Mouse (Mus musculus): ENCODE measurements around the gene Dnah8. TPM values are rescaled to one million over a fixed set of nuclear protein-coding genes. Genes with fewer than 3 reads are reported as not detected.
"Not testable (repeated sequence)": the region's sequence is repeated elsewhere in the genome, so short reads cannot be mapped to it uniquely, and the experiment has no call there.

Dnah8 gene
- polyA plus RNA-seq, 1 experiment = 2.3 TPM

DNA sequence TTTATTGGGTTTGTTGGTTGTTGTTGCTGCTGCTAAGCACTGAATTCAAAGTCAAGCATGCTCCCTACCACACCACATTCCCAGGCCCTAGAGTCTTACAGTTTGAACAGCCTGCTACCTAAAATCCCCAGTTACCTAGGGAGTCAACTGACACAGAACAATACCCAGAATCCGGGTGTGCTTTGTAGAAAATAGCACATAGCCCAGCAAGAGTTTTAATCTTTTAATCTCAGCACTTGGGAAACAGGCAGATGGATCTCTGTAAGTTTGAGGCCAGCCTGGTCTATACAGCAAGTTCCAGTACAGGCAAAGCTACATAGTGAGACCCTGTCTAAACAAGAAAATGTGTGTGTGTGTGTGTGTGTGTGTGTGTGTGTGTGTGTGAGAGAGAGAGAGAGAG lies 13.4 kb upstream of the Dnah8 start:
- no peak for DNase-seq (ENCODE audit: low read depth)
- TF ChIP-seq CTCF (IDR thresholded peaks at IDR 0.05; ENCODE audit: borderline replicate concordance, extremely low read depth, insufficient read depth, insufficient read length) (no peak), POLR2A (IDR thresholded peaks at IDR 0.05; ENCODE audit: borderline replicate concordance, extremely low read depth, insufficient read depth, insufficient read length, poor library complexity, severe bottlenecking) (no peak)

DNA sequence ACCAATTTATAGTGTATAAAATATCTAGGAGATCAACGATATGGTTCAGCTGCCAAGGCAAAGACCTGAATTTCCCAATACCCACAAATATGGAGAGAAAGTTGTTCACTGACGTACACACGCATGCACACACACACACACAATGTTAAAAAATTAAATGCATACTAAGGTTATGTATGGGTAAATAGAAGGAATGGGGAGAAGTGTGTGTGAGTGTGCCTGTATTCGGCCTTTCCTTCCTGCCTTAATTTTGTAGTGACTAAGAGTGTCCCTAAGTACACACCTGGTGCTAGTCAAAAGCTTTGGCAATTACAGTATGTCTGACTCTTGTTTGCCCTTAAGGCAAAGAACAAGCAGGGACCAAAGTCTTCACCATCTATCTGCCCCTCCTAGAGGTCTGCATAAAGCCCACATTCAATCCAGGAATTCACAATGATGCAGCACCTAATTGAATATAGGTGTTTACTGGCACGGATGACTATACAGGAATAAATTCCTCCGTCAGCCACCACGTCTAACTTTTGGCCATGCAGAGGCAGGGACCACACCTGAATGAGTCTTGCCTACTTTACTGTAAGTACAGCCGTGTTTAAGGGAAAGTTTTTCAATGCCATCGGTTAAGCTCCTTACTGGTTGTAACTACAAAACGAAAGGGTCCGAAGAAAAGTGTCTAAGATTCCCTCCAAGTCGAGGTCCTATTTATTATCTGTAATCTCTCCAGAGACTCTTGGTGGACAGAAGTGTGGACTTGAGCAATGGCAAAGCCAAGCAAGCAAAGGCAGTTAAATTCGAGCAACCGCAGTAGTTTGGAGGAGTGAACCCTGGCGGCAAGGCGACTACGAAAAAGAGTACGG lies 12.7 kb upstream of the Dnah8 start:
- TF ChIP-seq CTCF (IDR thresholded peaks at IDR 0.05; ENCODE audit: borderline replicate concordance, extremely low read depth, insufficient read depth, insufficient read length) (no peak), POLR2A (IDR thresholded peaks at IDR 0.05; ENCODE audit: borderline replicate concordance, extremely low read depth, insufficient read depth, insufficient read length, poor library complexity, severe bottlenecking) (no peak)
- DNase-seq (ENCODE audit: low read depth) = no peak

DNA sequence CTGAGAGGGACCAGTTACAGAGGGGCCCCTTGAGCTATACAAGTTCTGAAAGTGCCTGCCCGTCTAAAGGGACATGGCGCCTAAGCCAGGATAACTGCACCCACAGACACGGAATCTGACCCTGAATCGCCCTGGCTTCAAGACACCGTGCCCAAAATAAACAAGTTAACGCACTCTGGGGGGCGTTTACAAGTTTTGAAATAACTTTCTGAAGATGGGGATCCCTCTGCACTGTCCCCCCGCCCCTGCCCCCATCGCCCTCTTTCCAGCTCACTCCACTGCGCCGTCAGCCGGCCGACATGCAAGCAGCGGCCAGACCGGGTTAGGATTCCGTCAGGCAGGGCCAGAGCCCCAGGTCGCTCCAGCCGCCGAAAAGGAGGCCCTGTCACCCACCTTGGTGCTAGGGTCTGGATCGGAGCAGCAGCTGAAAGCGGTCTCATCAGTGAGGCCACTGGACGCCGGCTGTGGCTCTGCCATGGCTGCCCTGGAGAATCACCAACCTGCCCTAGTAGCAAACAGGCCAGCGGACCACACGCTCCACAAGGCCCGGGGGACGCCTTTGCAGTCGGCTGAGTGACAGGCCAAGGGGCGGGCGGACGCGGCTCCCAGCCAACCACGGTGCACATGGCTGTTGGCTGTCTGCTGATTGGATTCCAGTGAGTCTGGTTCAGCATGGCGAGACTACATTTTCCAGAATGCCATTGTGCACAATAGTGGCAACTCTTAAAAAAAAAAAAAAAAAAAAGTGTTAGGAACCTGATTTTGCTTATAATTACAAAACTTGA lies 11.9 kb upstream of the Dnah8 start:
- peak; percentile 99 for DNase-seq (ENCODE audit: low read depth)
- peak; percentile 20; the same call in 1 of the 2 replicates for TF ChIP-seq POLR2A (IDR thresholded peaks at IDR 0.05; ENCODE audit: borderline replicate concordance, extremely low read depth, insufficient read depth, insufficient read length, poor library complexity, severe bottlenecking)
- TF ChIP-seq CTCF (IDR thresholded peaks at IDR 0.05; ENCODE audit: borderline replicate concordance, extremely low read depth, insufficient read depth, insufficient read length) = no peak

GRCm38 (mm10) chr17:30613350-30613749 lies 10.8 kb upstream of the Dnah8 start:
- no peak for TF ChIP-seq POLR2A (IDR thresholded peaks at IDR 0.05; ENCODE audit: borderline replicate concordance, extremely low read depth, insufficient read depth, insufficient read length, poor library complexity, severe bottlenecking)
- no peak for TF ChIP-seq CTCF (IDR thresholded peaks at IDR 0.05; ENCODE audit: borderline replicate concordance, extremely low read depth, insufficient read depth, insufficient read length)
- DNase-seq (ENCODE audit: low read depth) = no peak

DNA sequence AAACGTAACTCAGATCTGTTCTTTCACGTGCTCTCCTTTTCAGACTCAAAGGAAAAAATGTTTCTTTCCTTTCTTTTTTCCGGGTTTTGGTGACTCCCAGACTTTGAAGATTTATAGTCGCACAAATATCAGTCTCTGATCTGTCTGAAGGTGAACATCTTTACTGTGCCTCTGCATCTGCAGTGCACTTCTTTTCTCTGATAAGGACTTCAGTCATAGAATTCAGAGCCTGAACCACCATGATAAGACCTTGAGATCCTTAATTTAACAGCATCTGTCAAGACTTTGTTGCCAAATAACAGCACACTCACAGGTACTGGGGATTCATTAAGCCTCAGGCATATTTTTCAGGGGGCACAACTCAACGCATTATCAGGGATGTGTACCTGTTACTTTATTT lies 8.0 kb upstream of the Dnah8 start:
- DNase-seq (ENCODE audit: low read depth) = no peak
- no peak for TF ChIP-seq POLR2A (IDR thresholded peaks at IDR 0.05; ENCODE audit: borderline replicate concordance, extremely low read depth, insufficient read depth, insufficient read length, poor library complexity, severe bottlenecking)
- TF ChIP-seq CTCF (IDR thresholded peaks at IDR 0.05; ENCODE audit: borderline replicate concordance, extremely low read depth, insufficient read depth, insufficient read length) = no peak

GRCm38 (mm10) chr17:30618136-30618891 lies 5.8 kb upstream of the Dnah8 start:
- TF ChIP-seq POLR2A (IDR thresholded peaks at IDR 0.05; ENCODE audit: borderline replicate concordance, extremely low read depth, insufficient read depth, insufficient read length, poor library complexity, severe bottlenecking) (no peak), CTCF (IDR thresholded peaks at IDR 0.05; ENCODE audit: borderline replicate concordance, extremely low read depth, insufficient read depth, insufficient read length) (no peak)

DNA sequence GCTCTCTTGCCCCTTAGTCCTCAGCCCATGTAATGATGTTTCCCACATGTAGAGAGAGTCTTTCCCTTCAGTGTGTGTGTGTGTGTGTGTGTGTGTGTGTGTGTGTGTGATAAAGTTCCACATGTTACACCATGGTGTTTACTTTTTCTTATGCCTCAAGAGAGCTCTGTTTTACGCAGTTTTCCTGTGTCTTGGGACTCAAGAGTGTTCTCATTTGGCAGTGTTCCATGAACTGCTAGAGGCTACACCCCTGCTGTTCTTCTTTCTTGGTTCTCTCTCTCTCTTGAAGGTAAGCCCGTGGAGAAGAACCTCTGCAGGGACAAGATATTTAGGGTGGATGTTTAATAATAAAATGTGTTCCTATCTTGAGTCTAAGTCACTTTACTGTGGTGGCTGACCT lies 5.0 kb upstream of the Dnah8 start:
- no peak for DNase-seq (ENCODE audit: low read depth)
- TF ChIP-seq CTCF (IDR thresholded peaks at IDR 0.05; ENCODE audit: borderline replicate concordance, extremely low read depth, insufficient read depth, insufficient read length) (no peak), POLR2A (IDR thresholded peaks at IDR 0.05; ENCODE audit: borderline replicate concordance, extremely low read depth, insufficient read depth, insufficient read length, poor library complexity, severe bottlenecking) (no peak)

More at GRCm38 (mm10) chr17:30618136-30618891, 5.8 kb upstream of the Dnah8 start:
- no peak for DNase-seq (ENCODE audit: low read depth)

- TF ChIP-seq POLR2A (IDR thresholded peaks at IDR 0.05; ENCODE audit: borderline replicate concordance, extremely low read depth, insufficient read depth, insufficient read length, poor library complexity, severe bottlenecking) (no peak), CTCF (IDR thresholded peaks at IDR 0.05; ENCODE audit: borderline replicate concordance, extremely low read depth, insufficient read depth, insufficient read length) (no peak)
- DNase-seq (ENCODE audit: low read depth) = no peak
These were observed 3.6 kb upstream of the Dnah8 start for GRCm38 (mm10) chr17:30620548-30620947.

DNA sequence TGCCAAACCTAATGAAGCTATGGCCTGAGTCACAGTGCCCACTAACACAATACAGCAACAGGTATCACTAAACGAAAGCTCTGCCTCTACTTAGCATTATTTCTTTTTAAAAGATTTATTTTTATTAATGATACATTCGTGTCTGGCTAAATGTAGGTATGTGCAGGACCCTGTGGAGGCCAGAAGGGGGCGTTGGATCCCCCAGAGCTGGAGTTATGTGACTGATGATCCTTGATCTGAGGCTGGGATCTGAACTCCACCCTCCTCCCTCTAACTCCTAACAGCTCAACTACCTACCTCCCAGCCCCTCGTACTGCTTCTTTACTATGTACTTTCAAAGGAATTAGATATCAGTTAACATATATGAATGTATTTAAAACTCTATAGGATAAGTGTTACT lies 2.7 kb upstream of the Dnah8 start:
- no peak for DNase-seq (ENCODE audit: low read depth)
- TF ChIP-seq POLR2A (IDR thresholded peaks at IDR 0.05; ENCODE audit: borderline replicate concordance, extremely low read depth, insufficient read depth, insufficient read length, poor library complexity, severe bottlenecking) (no peak), CTCF (IDR thresholded peaks at IDR 0.05; ENCODE audit: borderline replicate concordance, extremely low read depth, insufficient read depth, insufficient read length) (no peak)

DNA sequence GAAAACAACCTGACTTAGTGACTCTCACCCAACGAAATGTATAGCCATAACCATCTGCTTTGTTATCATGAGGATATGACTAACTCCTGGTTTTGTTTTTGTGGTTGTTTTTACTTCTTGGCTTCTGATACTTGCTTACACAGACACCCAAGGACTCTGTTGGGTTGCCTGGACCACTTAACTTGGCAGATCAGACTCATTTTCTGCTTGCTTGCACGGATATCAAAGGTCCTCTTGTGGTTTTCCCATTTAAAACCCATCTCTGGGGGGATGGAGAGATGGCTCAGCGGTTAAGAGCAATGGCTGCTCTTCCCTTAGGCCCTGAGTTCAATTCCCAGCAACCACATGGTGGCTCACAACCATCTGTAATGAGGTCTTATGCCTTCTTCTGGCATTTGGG lies 954 bp upstream of the Dnah8 start:
- DNase-seq (ENCODE audit: low read depth) = no peak
- TF ChIP-seq CTCF (IDR thresholded peaks at IDR 0.05; ENCODE audit: borderline replicate concordance, extremely low read depth, insufficient read depth, insufficient read length) = no peak
- no peak for TF ChIP-seq POLR2A (IDR thresholded peaks at IDR 0.05; ENCODE audit: borderline replicate concordance, extremely low read depth, insufficient read depth, insufficient read length, poor library complexity, severe bottlenecking)

- not testable (repeated sequence) for DNase-seq (ENCODE audit: low read depth)
These were observed 2.6 kb downstream of the Dnah8 start, which contains the start of gene Glo1 for GRCm38 (mm10) chr17:30626719-30627118. Gene Glo1 (minus strand): TSS chr17:30626871.
